In the genomic region with DNA sequence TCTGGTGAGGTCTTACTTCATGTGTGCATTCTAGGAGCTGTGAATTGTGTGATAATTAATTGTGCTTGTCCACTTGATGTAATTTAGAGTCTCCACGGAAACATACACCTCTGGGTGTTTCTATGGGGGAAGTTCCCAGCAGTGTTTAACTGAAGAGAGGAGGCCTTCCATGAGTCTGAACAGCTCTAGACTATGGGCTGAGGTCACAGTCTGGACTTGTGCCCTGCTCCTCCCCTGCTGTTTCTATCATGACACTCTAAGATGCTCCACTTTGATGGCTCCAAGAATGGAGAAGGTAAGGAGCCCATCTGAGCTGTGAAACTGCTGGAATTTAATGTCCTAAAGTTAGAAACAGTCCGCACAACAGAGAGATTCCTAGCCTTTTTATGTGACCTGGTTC, we compare ENCODE assay signal across 25 mouse cellular contexts. TPM values are rescaled to one million over a fixed set of nuclear protein-coding genes. Genes with fewer than 3 reads are reported as not detected.
DNase-seq lines count a peak whose midpoint lies in the region; ATAC-seq and TF ChIP-seq lines count a peak whose summit lies in the region.
"Had no signal": no experiment of that assay in that cellular context is flagged by ENCODE, and none has a peak within 500 bp of the region (broad histone marks: within the 10 kb centered on the region; RNA-seq: fewer than 3 reads in every experiment).

No protein-coding gene starts in this region.

- H3K36me3 ChIP-seq in kidney, embryonic 14.5 days (ENCODE audit: control insufficient read depth, insufficient read depth, low read length) = no peaks in the 10 kb centered on the region
- H3K36me3 ChIP-seq: forebrain, embryonic 15.5 days; midbrain, embryonic 10.5 days had no signal

- POLR2A ChIA-PET in Patski (lab: Charles Lee) = no interaction called here

- peaks cover 7% of the 10 kb centered on the region for H3K4me1 ChIP-seq in kidney, embryonic 14.5 days (ENCODE audit: control insufficient read depth, insufficient read depth, low read length)
- H3K4me1 ChIP-seq: forebrain, embryonic 15.5 days had no signal

- in situ Hi-C loops in Patski (cut with MboI; ENCODE audit: low pct_unique_long_range_greater_than_20kb) = no loop called here

- no peak overlapping the region for H3K27ac ChIP-seq in gastrocnemius, adult 2 months
- H3K27ac ChIP-seq in kidney, embryonic 14.5 days (ENCODE audit: low read depth, low read length) = no peak overlapping the region
- H3K27ac ChIP-seq: forebrain, embryonic 15.5 days; layer of hippocampus, adult 2 months; midbrain, embryonic 10.5 days had no signal

- no peaks in the 10 kb centered on the region for H3K27me3 ChIP-seq in kidney, embryonic 14.5 days (ENCODE audit: control insufficient read depth, insufficient read depth, low read length)
- peaks cover 6% of the 10 kb centered on the region for H3K27me3 ChIP-seq in Patski
- H3K27me3 ChIP-seq: forebrain, embryonic 15.5 days had no signal

- DNase-seq in gastrocnemius, adult 2 months = peak; percentile 39
- DNase-seq in gastrocnemius, postnatal 36 days = no peak
- DNase-seq in kidney, adult 18-20 months = peak; percentile 26
- DNase-seq in Patski (ENCODE audit: low read depth, low spot score) = no peak
- DNase-seq in kidney, postnatal 14 days = peak; percentile 22
- DNase-seq in right cerebral cortex, postnatal 14 days = no peak
- DNase-seq: cerebellum, adult 11-12 months; cerebellum, postnatal 14 days; left cerebral cortex, postnatal 4 days; lung, adult 18-20 months; lung, postnatal 36 days; thymus, adult 2 months had no signal

- no peak overlapping the region for H3K4me2 ChIP-seq in kidney, embryonic 14.5 days (replicated peaks; ENCODE audit: low read depth, low read length)
- H3K4me2 ChIP-seq: forebrain, embryonic 15.5 days; liver, embryonic 11.5 days had no signal

- intact Hi-C loops in gastrocnemius, adult 2 months (cut with DNase I) = no loop called here
- intact Hi-C loops in gastrocnemius, postnatal 36 days (cut with DNase I) = no loop called here

- CTCF ChIA-PET in Patski (lab: Charles Lee) = interaction anchor here (0.8 to 2.6 kb wide), 2 partner anchors 10 to 19 kb away, joined by 3 to 7 read pairs; no protein-coding TSS in a partner anchor

- ATAC-seq in kidney, embryonic 14.5 days (ENCODE audit: low FRiP score, low TSS enrichment) = no peak
- ATAC-seq in Patski = peak; percentile 46
- ATAC-seq in megakaryocyte progenitor cell, adult 5-6 weeks (replicated peaks; ENCODE audit: poor library complexity) = no peak
- ATAC-seq: forebrain, embryonic 15.5 days; inflammation-experienced regulatory T-cells, adult 6 months had no signal

- no peaks in the 10 kb centered on the region for H3K9me3 ChIP-seq in kidney, embryonic 14.5 days (ENCODE audit: control insufficient read depth, low read length)
- H3K9me3 ChIP-seq: forebrain, embryonic 15.5 days; midbrain, embryonic 10.5 days had no signal

- 57% methylated on average over 2 of the region's 2 CpGs for WGBS in kidney, embryonic 14.5 days

- no peak overlapping the region for H3K9ac ChIP-seq in kidney, embryonic 14.5 days (ENCODE audit: low read depth, low read length)
- H3K9ac ChIP-seq: forebrain, embryonic 15.5 days had no signal

- no peak for TF ChIP-seq CTCF in gastrocnemius, adult 2 months (IDR thresholded peaks at IDR 0.05)
- no peak for TF ChIP-seq CTCF in Patski (IDR thresholded peaks at IDR 0.05)

- H3K4me3 ChIP-seq in gastrocnemius, adult 2 months = no peak overlapping the region
- H3K4me3 ChIP-seq in kidney, embryonic 14.5 days (ENCODE audit: low read length) = no peak overlapping the region
- H3K4me3 ChIP-seq: forebrain, embryonic 15.5 days; layer of hippocampus, adult 2 months; midbrain, embryonic 10.5 days had no signal

RNA-seq across cellular contexts. Expression of gene Arl14, which starts 24.1 kb away (rescaled TPM):
- not detected for total RNA-seq in gastrocnemius, adult 2 months (2021)
- not detected for total RNA-seq in gastrocnemius, postnatal 36 days (2021)
- not detected in 2 replicates for polyA plus RNA-seq in kidney, embryonic 14.5 days (2014; fragmentation: Nextera tagmentation; extraction: Ambion mirVana)
- not detected for polyA plus RNA-seq in Patski (2021)
- not detected in 2 replicates for total RNA-seq in megakaryocyte progenitor cell, adult 5-6 weeks (2015)
- total RNA-seq in megakaryocyte progenitor cell, adult 5-6 weeks (2017) = not detected in 2 replicates
- total RNA-seq: heart, adult 8-10 months; hematopoietic stem cell, adult 5-6 weeks; layer of hippocampus, adult 2 months; left cerebral cortex, postnatal 4 days; midbrain, postnatal 0 days; neutrophil, adult 5-6 weeks had no signal
- polyA plus RNA-seq: embryonic facial prominence, embryonic 14.5 days; forebrain, embryonic 15.5 days; heart, embryonic 16.5 days; inflammation-experienced regulatory T-cells, adult 6 months; liver, embryonic 11.5 days; midbrain, embryonic 10.5 days; midbrain, postnatal 0 days; thymus, adult 2 months had no signal

Comparison
In these comparisons a context has a peak if more than half of its experiments do, and no peak if none do; other contexts are left out.
1. DNase-seq: peak in gastrocnemius, adult 2 months (single experiment), kidney, adult 18-20 months (single experiment) and kidney, postnatal 14 days (single experiment); none in gastrocnemius, postnatal 36 days (0 of 2), Patski (single experiment) and right cerebral cortex, postnatal 14 days (single experiment).